Mouse (Mus musculus) ovary, adult 18-20 months (tissue): ENCODE data around the gene Troap.

Experiments
- DNase-seq: peaks from one replicate; pipeline ENCODE4 v3.0.0; 2022; ENCODE audit warnings: low spot score, mixed read lengths

Gene Troap

GRCm38 (mm10) chr15:99074019-99074599 lies at the start of gene Troap:
Gene Troap, plus strand, starts transcription at chr15:99074575.
- no peak for DNase-seq

GRCm38 (mm10) chr15:99024668-99025314 lies 49.6 kb upstream of the Troap start:
- DNase-seq: no peak

- no peak for DNase-seq
Measured at GRCm38 (mm10) chr15:99025414-99025813, 49.0 kb upstream of the Troap start.

DNA sequence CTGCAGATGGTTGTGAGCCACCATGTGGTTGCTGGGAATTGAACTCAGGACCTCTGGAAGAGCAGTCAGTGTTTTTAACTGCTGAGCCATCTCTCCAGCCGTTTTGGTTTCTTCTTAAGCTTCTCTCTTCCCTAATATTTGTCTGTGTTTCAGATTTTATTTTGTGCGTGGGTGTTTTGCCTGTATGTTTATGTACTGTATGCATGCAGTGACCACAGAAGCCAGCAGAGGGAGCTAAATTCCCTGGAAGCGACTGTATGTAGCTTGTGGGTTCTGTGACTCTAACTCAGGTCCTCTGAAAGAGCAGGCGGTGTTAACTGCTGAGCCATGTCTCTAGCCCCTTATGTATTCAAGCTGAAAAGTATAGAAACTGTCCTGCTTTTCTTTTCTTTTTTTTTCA lies 48.1 kb upstream of the Troap start:
- DNase-seq: no peak

DNA sequence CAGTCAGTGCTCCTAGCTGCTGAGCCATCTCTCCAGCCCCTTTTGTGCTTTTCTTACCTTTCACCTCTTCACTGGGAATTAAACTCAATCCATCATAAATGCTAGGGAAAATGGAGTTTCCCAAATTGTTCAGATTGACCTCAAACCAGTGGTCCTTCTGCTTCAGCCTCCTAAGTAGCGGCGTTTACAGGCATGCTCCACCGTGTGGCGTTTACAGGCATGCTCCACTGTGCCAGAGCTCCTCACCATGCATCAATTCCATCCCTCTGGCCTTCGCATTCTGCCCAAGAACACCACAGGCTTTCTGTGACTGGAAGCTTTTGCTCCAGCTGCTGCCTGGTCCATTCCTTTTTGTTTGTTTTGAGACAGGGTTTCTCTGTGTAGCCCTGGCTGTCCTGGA lies 47.3 kb upstream of the Troap start:
- DNase-seq: no peak

DNA sequence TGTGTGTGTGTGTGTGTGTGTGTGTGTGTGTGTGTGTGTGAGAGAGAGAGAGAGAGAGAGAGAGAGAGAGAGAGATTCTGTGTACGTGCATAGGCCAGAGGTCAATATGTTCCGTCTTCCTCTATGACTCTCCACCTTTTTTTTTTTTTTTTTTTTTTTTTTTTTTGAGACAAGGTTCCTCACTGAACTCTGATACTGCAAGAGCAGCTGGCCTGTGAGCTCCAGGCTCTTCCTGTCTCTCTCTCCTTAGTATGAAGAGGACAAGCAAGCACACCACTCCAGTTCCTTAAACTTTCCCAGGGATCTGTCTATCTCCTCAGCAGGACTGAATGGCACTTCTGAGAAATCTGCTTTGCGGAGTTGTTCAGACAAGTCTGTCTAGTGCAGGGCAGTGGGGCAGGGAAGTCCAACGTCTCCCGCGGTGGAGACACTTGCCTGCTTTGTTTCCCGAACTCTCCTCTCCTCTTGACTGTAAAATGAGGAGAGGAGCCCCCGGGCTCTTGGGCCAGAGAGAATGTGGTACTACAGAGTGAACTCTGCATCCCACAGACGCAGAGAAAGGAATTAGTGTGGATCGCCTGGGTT lies 45.4 kb upstream of the Troap start:
- DNase-seq: no peak

DNA sequence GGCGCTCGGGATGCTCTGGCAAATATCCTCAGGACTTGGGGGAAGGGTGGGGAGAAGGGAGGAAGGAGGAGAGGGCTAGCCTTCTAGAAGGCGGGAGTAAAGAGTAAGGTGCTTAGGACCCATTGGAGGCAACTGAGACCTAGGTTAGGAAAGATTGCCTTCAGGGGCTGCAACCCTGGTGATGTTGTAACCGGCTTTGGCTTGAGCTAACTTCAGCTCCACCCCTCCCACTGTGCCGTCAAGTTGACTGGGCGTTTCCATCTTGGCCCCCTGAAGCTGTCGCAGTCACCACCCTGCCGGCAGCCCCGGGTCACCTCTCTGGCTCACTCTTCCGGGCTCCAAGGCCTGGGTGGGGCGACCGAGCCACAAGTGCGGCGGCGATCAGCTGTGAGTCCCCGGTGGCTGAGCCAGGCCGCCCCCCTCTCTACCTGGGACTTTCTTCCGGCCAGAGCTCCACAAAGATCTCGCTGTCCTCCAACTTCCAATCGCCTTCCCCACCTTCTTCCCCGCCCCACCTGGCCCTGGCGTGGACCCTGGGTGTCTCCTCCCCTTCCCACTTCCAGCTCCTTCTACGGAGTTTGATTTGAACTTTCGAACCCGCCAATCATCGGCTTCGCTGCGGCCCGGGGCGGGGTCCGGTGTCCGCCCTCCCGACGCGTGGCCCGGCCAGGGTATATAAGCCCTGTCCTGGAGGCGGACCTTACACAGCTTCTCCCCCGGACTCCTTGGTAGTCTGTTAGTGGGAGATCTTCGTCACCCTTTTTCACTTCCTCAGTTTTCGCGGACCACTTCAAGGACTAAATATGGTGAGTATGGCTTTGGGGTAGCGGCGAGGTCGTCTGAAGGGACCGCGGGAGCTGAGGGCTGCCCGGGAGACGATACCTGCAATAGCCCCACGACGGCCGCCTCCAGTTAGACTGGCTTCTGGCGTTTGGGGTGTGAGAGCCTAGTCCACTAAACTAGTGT lies 44.5 kb upstream of the Troap start, which contains the start of gene Tuba1c:
TSS of gene Tuba1c (plus strand) at position 273 of the 966 bp plus-strand sequence.
- DNase-seq: peak; percentile 93

DNA sequence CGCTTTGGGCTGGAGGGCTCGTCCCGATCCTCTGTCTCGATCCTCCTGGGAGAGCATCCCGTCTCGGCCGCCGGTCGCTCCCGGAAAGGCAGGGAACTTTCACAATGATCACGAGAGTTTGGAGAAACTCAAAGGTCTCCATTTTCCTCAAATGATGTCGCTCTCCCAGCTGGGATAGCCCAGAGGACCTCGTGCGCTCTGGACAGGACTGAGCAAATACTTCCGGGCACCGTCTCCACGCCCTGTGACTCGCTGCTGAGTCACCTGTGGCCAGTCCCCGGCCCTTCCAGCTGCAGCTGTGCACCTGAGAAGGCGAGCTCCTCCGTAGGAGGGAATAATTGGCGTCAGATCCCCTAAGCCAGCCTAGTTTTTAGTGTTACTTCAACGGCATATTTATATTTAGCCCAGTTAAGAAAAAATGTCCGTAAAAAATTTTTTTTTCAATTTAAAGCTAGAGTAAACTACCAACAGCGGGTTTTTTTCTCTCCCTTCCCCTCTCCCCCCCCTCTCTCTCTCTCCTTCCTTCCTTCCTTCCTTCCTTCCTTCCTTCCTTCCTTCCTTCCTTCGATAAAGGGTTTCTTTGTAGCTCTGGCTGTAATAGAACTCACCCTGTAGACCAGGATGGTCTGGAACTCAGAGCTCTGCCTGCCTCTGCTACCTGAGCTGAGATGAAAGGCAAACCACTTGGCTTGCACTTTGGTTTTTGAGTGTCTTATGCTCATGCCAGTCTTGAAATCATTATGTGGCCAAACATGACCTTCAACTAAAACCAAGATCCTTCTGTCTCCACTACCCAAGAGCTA lies 43.6 kb upstream of the Troap start:
- peak; percentile 32 for DNase-seq

GRCm38 (mm10) chr15:99031388-99031675 lies 43.0 kb upstream of the Troap start:
- no peak for DNase-seq

DNA sequence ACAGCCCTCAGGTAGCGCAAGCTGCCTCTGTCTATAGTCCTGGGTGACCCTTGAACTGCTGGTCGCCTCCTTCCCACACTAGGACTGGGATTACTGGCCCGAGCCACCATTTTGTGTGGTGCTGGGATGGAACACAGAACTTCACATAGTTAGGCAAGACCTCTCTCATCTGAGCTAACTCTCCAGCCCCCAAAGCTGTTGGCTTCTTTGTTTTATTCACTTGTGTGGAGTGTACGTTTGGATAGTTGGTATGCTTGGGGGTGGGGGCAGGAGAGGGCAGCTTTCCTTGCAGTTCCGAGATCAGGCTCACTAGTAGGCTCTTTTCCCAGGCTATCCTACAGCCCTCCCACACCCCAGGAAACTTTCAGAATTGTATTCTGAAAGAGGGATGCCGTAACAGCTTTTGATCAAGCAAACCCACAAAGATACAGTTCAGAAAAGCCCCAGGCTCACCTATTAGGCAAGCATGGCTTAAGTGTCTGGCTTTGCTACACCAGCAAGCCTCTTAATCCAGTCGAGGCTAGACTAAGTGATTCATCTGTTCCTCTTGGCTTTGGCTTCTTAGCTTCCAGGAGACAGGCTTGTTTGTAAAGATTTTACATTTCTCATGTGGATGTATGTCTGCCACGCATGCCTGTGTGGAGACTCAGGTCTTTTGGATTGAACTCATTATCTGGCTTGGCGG lies 42.2 kb upstream of the Troap start:
- no peak for DNase-seq

- no peak for DNase-seq
Measured at GRCm38 (mm10) chr15:99032726-99033250, 41.6 kb upstream of the Troap start.

DNA sequence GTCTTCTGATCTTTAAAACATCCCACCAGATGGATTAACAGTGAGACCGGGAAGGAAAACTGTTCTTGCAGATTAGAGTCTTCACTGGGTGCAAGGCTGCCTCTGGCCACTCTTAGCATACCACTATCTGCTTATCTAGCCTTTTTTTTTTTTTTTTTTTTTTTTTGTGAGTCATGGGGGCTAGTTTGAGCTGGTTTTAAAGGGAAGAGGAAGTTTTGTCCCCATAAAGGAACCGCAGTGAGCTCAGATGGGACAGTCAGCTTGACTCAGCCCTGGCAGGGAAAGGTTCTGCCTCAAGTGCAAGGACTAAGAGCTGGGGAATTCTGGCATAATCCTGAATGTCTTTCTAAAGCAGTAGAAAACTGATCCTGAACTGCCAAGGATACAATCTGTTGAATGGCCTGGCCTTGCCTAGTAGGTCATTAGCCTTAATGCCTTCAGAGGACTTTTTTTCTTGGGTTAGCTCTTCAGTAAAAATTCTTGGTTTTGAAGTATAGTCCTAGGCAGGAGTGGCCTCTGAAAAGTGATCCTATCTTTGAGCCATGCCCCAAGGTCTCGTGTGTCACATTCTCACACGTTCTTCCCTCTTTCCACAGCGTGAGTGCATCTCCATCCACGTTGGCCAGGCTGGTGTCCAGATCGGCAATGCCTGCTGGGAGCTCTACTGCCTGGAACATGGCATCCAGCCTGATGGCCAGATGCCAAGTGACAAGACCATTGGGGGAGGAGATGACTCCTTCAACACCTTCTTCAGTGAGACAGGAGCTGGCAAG lies 40.7 kb upstream of the Troap start:
- DNase-seq: no peak

GRCm38 (mm10) chr15:99035431-99035830 lies 38.9 kb upstream of the Troap start:
- no peak for DNase-seq

DNA sequence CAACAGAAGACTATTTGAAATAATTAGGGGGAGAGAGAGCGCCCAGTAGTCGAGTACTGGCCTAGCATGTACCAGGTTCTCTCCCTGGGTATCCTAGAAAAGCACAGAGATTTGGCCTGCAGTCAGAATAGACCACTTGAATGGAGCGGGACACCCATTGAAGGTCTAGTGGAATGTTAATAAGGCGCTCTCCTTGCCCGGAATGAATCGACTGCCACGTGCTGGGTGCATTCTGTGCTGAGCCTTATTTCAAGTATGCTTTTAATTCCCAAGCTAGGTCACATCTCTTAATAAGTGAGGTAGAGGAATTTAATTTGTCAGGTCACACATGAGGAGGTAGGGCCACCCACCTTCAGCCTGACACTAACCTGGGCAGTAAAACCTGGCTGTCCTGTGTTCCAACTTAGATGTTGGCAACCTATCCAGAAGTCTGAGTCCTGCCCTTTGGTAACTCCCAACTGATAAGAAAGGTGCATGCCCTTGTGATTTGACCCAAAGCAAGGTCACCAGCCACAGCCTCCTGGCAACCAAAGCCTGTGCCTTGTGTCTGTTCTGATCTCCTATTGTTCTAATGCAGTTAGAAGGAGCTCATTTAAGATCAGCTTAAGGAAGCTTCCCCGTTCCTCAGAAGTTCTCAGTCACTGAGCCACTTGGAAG lies 38.0 kb upstream of the Troap start:
- DNase-seq: no peak

- no peak for DNase-seq
Measured at GRCm38 (mm10) chr15:99038025-99038424, 36.4 kb upstream of the Troap start.

DNA sequence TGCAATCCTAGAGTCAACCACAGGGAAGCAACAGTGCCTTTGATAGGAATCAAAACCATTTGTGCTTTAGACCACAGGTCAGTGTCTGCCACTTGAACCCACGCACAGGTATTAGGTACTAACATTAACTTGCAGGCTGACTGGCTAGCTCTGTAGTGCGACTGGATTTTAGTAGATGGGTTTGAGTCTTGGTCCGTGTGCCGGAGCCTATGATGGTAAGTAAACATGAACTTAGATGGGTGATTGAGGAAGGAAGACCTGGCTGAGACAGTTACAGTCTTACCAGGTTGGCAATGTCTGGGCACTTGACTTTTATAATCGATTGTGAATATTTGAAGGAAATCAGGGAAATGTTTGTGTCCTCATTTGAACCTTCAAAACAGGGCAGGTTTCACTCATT lies 35.6 kb upstream of the Troap start:
- DNase-seq: no peak

DNA sequence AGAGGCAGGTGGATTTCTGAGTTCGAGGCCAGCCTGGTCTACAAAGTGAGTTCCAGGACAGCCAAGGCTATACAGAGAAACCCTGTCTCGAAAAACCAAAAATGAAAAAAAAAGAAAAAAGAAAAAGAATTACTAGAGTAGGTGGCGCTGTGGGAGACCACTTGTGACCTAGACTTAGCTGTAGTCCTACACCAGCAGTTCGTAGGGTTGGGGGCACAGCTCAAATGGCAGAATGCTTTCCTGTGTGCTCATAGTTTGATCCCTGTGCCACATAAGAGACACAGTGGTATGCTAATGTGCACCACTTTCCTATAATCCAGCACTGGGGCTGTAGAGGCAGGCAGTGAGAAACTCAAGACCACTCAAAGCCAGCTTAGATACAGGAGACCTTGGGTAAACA lies 35.1 kb upstream of the Troap start:
- no peak for DNase-seq

DNA sequence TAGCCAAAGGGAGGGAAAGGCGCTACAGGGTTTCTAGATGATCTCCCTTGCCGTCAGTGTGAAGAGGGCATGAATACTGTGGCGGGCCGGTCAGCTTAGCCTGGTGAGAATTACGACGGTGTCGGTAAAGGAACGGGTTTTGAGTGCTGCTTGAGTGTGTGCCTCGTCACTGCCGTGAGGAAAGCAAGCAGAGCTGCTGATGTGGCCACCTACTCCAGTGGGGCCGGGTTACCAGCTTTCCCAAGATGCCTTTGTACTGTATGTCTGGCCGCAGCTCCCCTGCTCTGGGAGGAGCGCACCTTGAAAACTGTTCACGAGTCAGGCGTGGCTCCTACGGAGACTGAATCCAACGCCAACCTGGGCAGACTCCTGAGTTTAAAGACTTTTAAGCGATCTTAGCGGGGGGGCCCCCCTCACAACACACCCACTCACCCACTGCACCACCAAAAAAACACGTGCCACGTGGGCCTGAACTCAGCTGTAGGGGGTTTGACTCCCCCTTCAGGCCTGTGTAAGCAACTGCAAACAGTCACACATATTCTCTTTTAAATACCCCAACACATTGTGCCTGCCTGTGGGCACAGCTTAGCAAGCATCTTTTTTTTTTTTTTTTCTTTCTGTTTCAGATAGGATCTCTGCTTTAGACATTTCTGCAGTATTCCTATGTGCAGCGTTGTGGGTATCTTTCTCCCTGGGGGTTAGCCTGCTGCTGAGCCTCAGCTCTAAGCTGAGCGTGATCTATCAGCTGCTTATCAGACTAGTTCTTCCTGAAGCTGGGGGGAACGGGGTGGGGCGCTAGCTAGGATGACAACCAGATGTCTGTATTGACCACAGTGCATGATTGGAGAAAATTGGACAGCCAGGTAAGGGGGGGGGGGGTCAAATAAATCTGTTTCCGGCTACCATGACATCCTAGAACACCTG lies 34.1 kb upstream of the Troap start:
- no peak for DNase-seq
